Mouse (Mus musculus) hindbrain, postnatal 0 days (tissue): ENCODE measurements around the gene Ephb2. TPM values are rescaled to one million over a fixed set of nuclear protein-coding genes. Genes with fewer than 3 reads are reported as not detected.

Experiments used
- ATAC-seq: fragments of 200-750 bp; cut with Nextera tagmentation; 2 replicates; pipeline ENCODE4 v1.8.0; 2017; ENCODE audit warnings: mild to moderate bottlenecking, moderate TSS enrichment, moderate library complexity
- DNase-seq: peaks from one replicate; pipeline ENCODE4 v3.0.0-alpha.2; 2015; ENCODE audit warnings: low spot score
- H3K27ac ChIP-seq: fragments of 300-500 bp; sonication (generic); 2 replicates; pipeline ENCODE4 v1.5.1; 2014; ENCODE audit warnings: mild to moderate bottlenecking
- H3K27me3 ChIP-seq: fragments of 300-500 bp; sonication (generic); 2 replicates; pipeline ENCODE4 v1.6.1; 2014; ENCODE audit warnings: low read length, mixed read lengths; ENCODE audit not compliant: insufficient read depth
- H3K36me3 ChIP-seq: fragments of 300-500 bp; sonication (generic); 2 replicates; pipeline ENCODE4 v1.6.1; 2014; ENCODE audit warnings: low read length, mixed read lengths; ENCODE audit not compliant: insufficient read depth
- H3K4me1 ChIP-seq: fragments of 300-500 bp; sonication (generic); 2 replicates; pipeline ENCODE4 v1.6.1; 2014; ENCODE audit warnings: antibody characterized with exemption, low read length, mixed read lengths; ENCODE audit not compliant: insufficient read depth
- H3K4me2 ChIP-seq: fragments of 300-500 bp; sonication (generic); 2 replicates; pipeline ENCODE4 v1.6.1; 2014; ENCODE audit warnings: low read depth, mild to moderate bottlenecking, low read length, moderate library complexity, mixed read lengths
- H3K4me3 ChIP-seq: fragments of 300-500 bp; sonication (generic); 2 replicates; pipeline ENCODE4 v1.5.1; 2014; ENCODE audit warnings: low read length
- H3K9ac ChIP-seq: fragments of 300-500 bp; sonication (generic); replicated peaks from 2 replicates; pipeline ENCODE4 v1.6.1; 2014; ENCODE audit warnings: mild to moderate bottlenecking, low read length, moderate library complexity, mixed read lengths
- H3K9me3 ChIP-seq: fragments of 300-500 bp; sonication (generic); 2 replicates; pipeline ENCODE4 v1.6.1; 2016; ENCODE audit warnings: low read length, mixed read lengths
- CTCF ChIP-seq: IDR thresholded peaks from 2 replicates; pipeline ENCODE4 v1.5.1; 2016; ENCODE audit warnings: antibody characterized with exemption, control low read depth, low read depth
- WGBS: fragments of 180-500 bp; shearing (Covaris S2); extraction: QIAGEN DNeasy Blood & Tissue Kit; methylation state at CpG from one replicate; pipeline ENCODE4 v1.1.7; 2014; 5-methylcytosine and 5-hydroxymethylcytosine counted together
- polyA plus RNA-seq: library from polyadenylated mRNA; unstranded; fragments of >200 nt; fragmentation: Nextera tagmentation; extraction: Ambion mirVana; gene quantifications from 2 replicates; pipeline ENCODE4 v1.2.1, GENCODE M21; 2015
- total RNA-seq: library from RNA; depleted of rRNA; stranded (reverse); fragments of >200 nt; gene quantifications from 2 replicates; pipeline ENCODE4 v1.2.3, GENCODE M21; 2014

The Ephb2 gene
- total and polyA plus RNA-seq, 2 experiments from 2014 or later, result 13.0 to 136 TPM

GRCm38 (mm10) chr4:136732536-136733121 lies 103.2 kb downstream of the Ephb2 start:
- Histone ChIP-seq H3K4me2 (no peak overlapping the region), H3K9me3 (no peaks in the 10 kb centered on the region), H3K4me1 (peaks cover 23% of the 10 kb centered on the region), H3K27me3 (no peaks in the 10 kb centered on the region), H3K36me3 (no peaks in the 10 kb centered on the region), H3K9ac (no peak overlapping the region; the same call in 1 of the 2 replicates), H3K4me3 (no peak overlapping the region), H3K27ac (no peak overlapping the region)
- TF ChIP-seq CTCF, result 0 out of 2 replicates have a peak, but pooled peaks have one; percentile 17
- no peak for ATAC-seq
- no peak for DNase-seq
- 59% methylated on average over 7 of the region's 7 CpGs for WGBS

DNA sequence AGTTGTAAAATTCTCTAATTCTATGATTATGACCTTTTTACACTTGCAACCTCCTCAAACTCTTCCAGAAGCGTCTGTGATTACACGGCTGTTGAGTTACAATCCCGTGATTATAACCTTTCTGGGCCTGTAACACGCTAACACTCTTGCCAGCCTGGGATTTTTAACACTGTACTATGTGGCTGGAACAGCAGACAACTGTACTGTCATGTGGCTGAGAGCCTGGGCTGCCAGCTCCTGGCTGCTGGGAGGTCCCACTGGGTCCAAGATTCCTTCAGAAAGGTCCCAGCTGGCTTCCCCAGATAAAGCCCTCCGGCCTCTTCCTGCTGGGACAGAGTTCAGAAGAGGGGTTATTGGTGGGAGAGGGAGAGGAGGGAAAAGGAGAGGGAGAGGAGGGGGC lies 104.0 kb downstream of the Ephb2 start:
- Histone ChIP-seq H3K4me1 (peaks cover 30% of the 10 kb centered on the region), H3K36me3 (no peaks in the 10 kb centered on the region), H3K4me3 (no peak overlapping the region), H3K9ac (no peak overlapping the region), H3K27me3 (no peaks in the 10 kb centered on the region), H3K27ac (no peak overlapping the region), H3K9me3 (no peaks in the 10 kb centered on the region), H3K4me2 (no peak overlapping the region)
- DNase-seq (peak; percentile 45), ATAC-seq (no peak)
- TF ChIP-seq CTCF, result no peak
- 25% methylated on average over 5 of the region's 5 CpGs for WGBS

DNA sequence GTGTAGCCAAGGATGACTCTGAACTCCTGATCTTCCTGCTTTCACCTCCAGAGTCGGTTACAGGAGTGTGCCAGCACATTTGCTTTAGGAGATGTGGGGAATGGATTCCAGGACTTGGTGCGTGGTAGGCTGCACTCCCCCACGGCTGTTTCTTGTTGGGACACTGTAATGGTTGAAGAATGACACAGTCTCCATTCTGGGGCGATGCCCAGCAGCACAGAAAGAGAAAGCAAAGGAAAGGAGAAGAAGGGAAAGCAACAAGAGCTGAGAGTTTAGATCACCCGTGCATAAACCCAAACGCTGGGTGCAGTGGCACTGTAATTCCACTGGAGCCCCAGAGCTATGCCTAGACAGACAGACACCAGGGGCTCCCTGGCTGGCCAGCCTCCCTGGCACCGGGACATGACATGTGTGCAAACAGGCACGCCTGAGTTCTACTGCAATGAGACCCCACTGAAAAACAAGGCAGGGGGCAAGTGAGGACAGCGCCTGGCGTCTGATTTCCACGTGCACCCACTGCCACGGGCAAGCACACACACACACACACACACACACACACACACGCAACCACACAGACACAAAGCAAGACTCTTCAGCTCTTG lies 104.7 kb downstream of the Ephb2 start:
- 0 out of 2 replicates have a peak, but pooled peaks have one; percentile 39 for ATAC-seq

DNA sequence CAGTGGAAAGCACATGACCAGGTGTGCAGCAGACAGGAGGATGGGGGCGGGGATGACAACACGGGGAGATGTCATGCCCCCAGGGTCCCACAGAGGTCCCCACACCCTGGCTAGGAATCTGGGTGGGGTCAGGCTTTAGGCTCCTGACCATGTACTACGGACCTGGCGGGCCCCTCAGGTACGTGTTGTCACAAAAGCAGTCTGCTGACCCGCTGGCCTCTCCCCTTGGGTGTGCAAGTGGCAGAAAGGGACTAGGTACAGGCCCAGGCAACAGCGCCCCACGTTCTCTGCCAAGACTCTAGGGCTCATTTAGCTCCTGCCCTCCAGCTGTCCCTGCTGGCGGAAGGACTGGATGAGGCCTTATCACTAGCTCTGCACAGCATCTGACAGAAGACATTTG lies 105.3 kb downstream of the Ephb2 start:
- Histone ChIP-seq H3K4me1 (peaks cover 30% of the 10 kb centered on the region), H3K27ac (no peak overlapping the region), H3K4me3 (no peak overlapping the region), H3K27me3 (no peaks in the 10 kb centered on the region), H3K4me2 (no peak overlapping the region), H3K9ac (no peak overlapping the region), H3K36me3 (no peaks in the 10 kb centered on the region), H3K9me3 (no peaks in the 10 kb centered on the region)
- no peak for TF ChIP-seq CTCF
- DNase-seq, result no peak
- no peak for ATAC-seq
- 80% methylated on average over 9 of the region's 9 CpGs for WGBS

More for the DNA sequence above, 104.7 kb downstream of the Ephb2 start:
- no peak; the same call in 1 of the 2 replicates for TF ChIP-seq CTCF
- WGBS, result 48% methylated on average over 13 of the region's 13 CpGs
- H3K9me3 ChIP-seq, result no peaks in the 10 kb centered on the region
- peaks cover 30% of the 10 kb centered on the region for H3K4me1 ChIP-seq
- no peak overlapping the region for H3K27ac ChIP-seq
- no peak overlapping the region for H3K4me3 ChIP-seq
- H3K36me3 ChIP-seq, result no peaks in the 10 kb centered on the region
- no peak overlapping the region for H3K9ac ChIP-seq
- peak; percentile 39 for DNase-seq
- H3K4me2 ChIP-seq, result no peak overlapping the region
- no peaks in the 10 kb centered on the region for H3K27me3 ChIP-seq

- Histone ChIP-seq H3K27ac (no peak overlapping the region), H3K36me3 (no peaks in the 10 kb centered on the region), H3K9me3 (no peaks in the 10 kb centered on the region), H3K9ac (no peak overlapping the region), H3K27me3 (no peaks in the 10 kb centered on the region), H3K4me2 (no peak overlapping the region), H3K4me1 (peaks cover 25% of the 10 kb centered on the region), H3K4me3 (no peak overlapping the region)
- ATAC-seq, result no peak
- no peak for DNase-seq
- TF ChIP-seq CTCF, result no peak
- 54% methylated on average over 2 of the region's 2 CpGs for WGBS
Observed at GRCm38 (mm10) chr4:136729574-136729973, 106.2 kb downstream of the Ephb2 start.

GRCm38 (mm10) chr4:136726941-136727340 lies 108.8 kb downstream of the Ephb2 start:
- TF ChIP-seq CTCF, result no peak
- peak; percentile 75 for ATAC-seq

GRCm38 (mm10) chr4:136724731-136725130 lies 111.1 kb downstream of the Ephb2 start:
- 67% methylated on average over 17 of the region's 17 CpGs for WGBS
- no peak overlapping the region for H3K9ac ChIP-seq
- peak; percentile 8; the same call in 1 of the 2 replicates for TF ChIP-seq CTCF
- ATAC-seq, result no peak
- no peak overlapping the region for H3K4me2 ChIP-seq
- H3K27ac ChIP-seq, result no peak overlapping the region
- peaks cover 7% of the 10 kb centered on the region; the same call in 1 of the 2 replicates for H3K4me1 ChIP-seq
- no peak overlapping the region for H3K4me3 ChIP-seq
- DNase-seq, result no peak
- H3K9me3 ChIP-seq, result no peaks in the 10 kb centered on the region
- H3K27me3 ChIP-seq, result no peaks in the 10 kb centered on the region
- no peaks in the 10 kb centered on the region for H3K36me3 ChIP-seq

More at GRCm38 (mm10) chr4:136726941-136727340, 108.8 kb downstream of the Ephb2 start:
- Histone ChIP-seq H3K27ac (no peak overlapping the region), H3K36me3 (no peaks in the 10 kb centered on the region), H3K9ac (no peak overlapping the region), H3K4me3 (no peak overlapping the region), H3K9me3 (no peaks in the 10 kb centered on the region), H3K27me3 (no peaks in the 10 kb centered on the region), H3K4me2 (no peak overlapping the region), H3K4me1 (peaks cover 7% of the 10 kb centered on the region; the same call in 1 of the 2 replicates)
- WGBS, result 33% methylated on average over 8 of the region's 8 CpGs
- DNase-seq, result peak; percentile 31
